Mouse (Mus musculus): ENCODE measurements around the gene Ecpas.

Gene Ecpas

GRCm38 (mm10) chr4:58912629-58913335 is at the start of gene Ecpas:
Ecpas (minus strand) TSS chr4:58912749.
- DNase-seq: peak; percentile 82 to 84

- DNase-seq: no peak
These were observed 49.2 kb upstream of the Ecpas start for GRCm38 (mm10) chr4:58961719-58962118.

- no peak for DNase-seq
These were observed 40.1 kb upstream of the Ecpas start for GRCm38 (mm10) chr4:58952630-58953029.

GRCm38 (mm10) chr4:58948391-58948790 is 35.8 kb upstream of the Ecpas start:
- DNase-seq: no peak

- no peak for DNase-seq
These were observed 32.1 kb upstream of the Ecpas start for GRCm38 (mm10) chr4:58944695-58945094.

- no peak for DNase-seq
These were observed 31.6 kb upstream of the Ecpas start for GRCm38 (mm10) chr4:58944206-58944553.

- peak; percentile 55 to 62 for DNase-seq
These were observed 31.1 kb upstream of the Ecpas start, which contains the start of gene Zkscan16 for GRCm38 (mm10) chr4:58943420-58944205. Zkscan16 (plus strand) TSS chr4:58943628.

GRCm38 (mm10) chr4:58942942-58943341 is 30.4 kb upstream of the Ecpas start:
- DNase-seq: no peak

GRCm38 (mm10) chr4:58941638-58942037 is 29.1 kb upstream of the Ecpas start:
- no peak for DNase-seq

- no peak for DNase-seq
These were observed 23.3 kb upstream of the Ecpas start for GRCm38 (mm10) chr4:58935846-58936245.

GRCm38 (mm10) chr4:58934746-58935476 is 22.4 kb upstream of the Ecpas start:
- peak; percentile 14 to 32 for DNase-seq

- no peak for DNase-seq
These were observed 21.8 kb upstream of the Ecpas start for GRCm38 (mm10) chr4:58934308-58934707.

GRCm38 (mm10) chr4:58932541-58932940 is 20.0 kb upstream of the Ecpas start:
- DNase-seq: no peak

- DNase-seq: no peak
These were observed 15.1 kb upstream of the Ecpas start for GRCm38 (mm10) chr4:58927661-58928060.

- DNase-seq: no peak
These were observed 13.6 kb upstream of the Ecpas start for GRCm38 (mm10) chr4:58926120-58926519.

GRCm38 (mm10) chr4:58925664-58926063 is 13.1 kb upstream of the Ecpas start:
- DNase-seq: no peak

- no peak for DNase-seq
These were observed 11.4 kb upstream of the Ecpas start for GRCm38 (mm10) chr4:58923933-58924332.

- no peak for DNase-seq
These were observed 2.7 kb upstream of the Ecpas start for GRCm38 (mm10) chr4:58915081-58915826.

- DNase-seq: no peak
These were observed 932 bp upstream of the Ecpas start for GRCm38 (mm10) chr4:58913336-58914026.

GRCm38 (mm10) chr4:58911831-58912628 is 519 bp downstream of the Ecpas start:
- DNase-seq: peak; percentile 67 to 68

Measured in thymus, postnatal 36 days (tissue).